ENCODE assay signal across 10 mouse cellular contexts in genomic region chr15:101181106-101181466, GRCm38 (mm10). TPM values are rescaled to one million over a fixed set of nuclear protein-coding genes. Genes with fewer than 3 reads are reported as not detected.
DNase-seq lines count a peak whose midpoint lies in the region; ATAC-seq and TF ChIP-seq lines count a peak whose summit lies in the region.
"Had no signal": no experiment of that assay in that cellular context is flagged by ENCODE, and none has a peak within 500 bp of the region (broad histone marks: within the 10 kb centered on the region; RNA-seq: fewer than 3 reads in every experiment).

No protein-coding gene starts in this region.

- no peak overlapping the region for H3K4me3 ChIP-seq in heart, embryonic 10.5 days
- H3K4me3 ChIP-seq in layer of hippocampus, adult 2 months = no peak overlapping the region
- H3K4me3 ChIP-seq in limb, embryonic 15.5 days = no peak overlapping the region

- peak; percentile 38 for TF ChIP-seq CTCF in layer of hippocampus, adult 2 months (conservative IDR thresholded peaks at IDR 0.05)

- H3K4me2 ChIP-seq in limb, embryonic 15.5 days = no peak overlapping the region

- H3K27me3 ChIP-seq in heart, embryonic 10.5 days (ENCODE audit: insufficient read depth, poor library complexity, severe bottlenecking) = no peaks in the 10 kb centered on the region
- no peaks in the 10 kb centered on the region for H3K27me3 ChIP-seq in limb, embryonic 15.5 days

- H3K9ac ChIP-seq in limb, embryonic 15.5 days = no peak overlapping the region

- no peak for DNase-seq in heart, embryonic 10.5 days (ENCODE audit: low spot score)
- DNase-seq in heart, postnatal 10 days = no peak
- DNase-seq in layer of hippocampus, adult 2 months (ENCODE audit: low spot score in 2 of 2) = no peak
- no peak for DNase-seq in layer of hippocampus, postnatal 14 days (ENCODE audit: low spot score in 2 of 2)
- peak; percentile 95 for DNase-seq in ZHBTc4 (ENCODE audit: low read depth, low spot score)
- no peak for DNase-seq in spleen, adult 12 weeks (ENCODE audit: low spot score)
- DNase-seq: embryo, embryonic 11 days had no signal

- peaks cover 12% of the 10 kb centered on the region for H3K36me3 ChIP-seq in heart, embryonic 10.5 days
- no peaks in the 10 kb centered on the region; the same call in 1 of the 2 replicates for H3K36me3 ChIP-seq in limb, embryonic 15.5 days

- no peak for ATAC-seq in limb, embryonic 15.5 days (ENCODE audit: insufficient number of reproducible peaks, low FRiP score, low TSS enrichment, low read depth)
- no peak for ATAC-seq in activated CD4-positive, CD25-positive, alpha-beta regulatory T cell, adult 4 months

- H3K27ac ChIP-seq in heart, embryonic 10.5 days = peak overlapping the region; percentile 67
- H3K27ac ChIP-seq in layer of hippocampus, adult 2 months = no peak overlapping the region; the same call in 1 of the 2 replicates
- peak overlapping the region; percentile 55; the same call in 1 of the 2 replicates for H3K27ac ChIP-seq in limb, embryonic 15.5 days
- H3K27ac ChIP-seq: macrophage had no signal

- peaks cover 66% of the 10 kb centered on the region for H3K4me1 ChIP-seq in heart, embryonic 10.5 days
- peaks cover 60% of the 10 kb centered on the region for H3K4me1 ChIP-seq in limb, embryonic 15.5 days

- no peaks in the 10 kb centered on the region for H3K9me3 ChIP-seq in heart, embryonic 10.5 days
- no peaks in the 10 kb centered on the region for H3K9me3 ChIP-seq in limb, embryonic 15.5 days

- intact Hi-C loops in heart, postnatal 10 days (cut with DNase I) = no loop called here

- 34% methylated on average over 5 of the region's 5 CpGs for WGBS in heart, embryonic 10.5 days
- 24% methylated on average over 5 of the region's 5 CpGs for WGBS in limb, embryonic 15.5 days

RNA-seq across cellular contexts. Expression of gene Acvr1b, which starts 7.2 kb away (rescaled TPM):
- polyA plus RNA-seq in heart, embryonic 10.5 days (2016; fragmentation: Nextera tagmentation; extraction: Ambion mirVana) = 5.4 and 5.6 TPM in 2 replicates
- 10 to 100 TPM; 18.7 to 20.9 TPM for total RNA-seq in heart, postnatal 10 days (2021)
- total RNA-seq in layer of hippocampus, adult 2 months (2021) = 10 to 100 TPM; 85.1 to 87.8 TPM
- total RNA-seq in layer of hippocampus, postnatal 14 days (2021) = 10 to 100 TPM; 71.3 to 79.6 TPM
- polyA plus RNA-seq in limb, embryonic 15.5 days (2015; fragmentation: Nextera tagmentation; extraction: Ambion mirVana) = 8.4 and 10.9 TPM in 2 replicates
- polyA plus RNA-seq in activated CD4-positive, CD25-positive, alpha-beta regulatory T cell, adult 4 months (2017; shearing (Covaris generic)) = 1 to 10 TPM; 3.5 to 3.6 TPM

RNA-seq across cellular contexts. Expression of gene Grasp, which starts 42.9 kb away (rescaled TPM):
- 3.4 and 5.0 TPM in 2 replicates for polyA plus RNA-seq in heart, embryonic 10.5 days (2016; fragmentation: Nextera tagmentation; extraction: Ambion mirVana)
- 10 to 100 TPM; 14.9 to 18.0 TPM for total RNA-seq in heart, postnatal 10 days (2021)
- 10 to 100 TPM; 79.5 to 82.7 TPM for total RNA-seq in layer of hippocampus, adult 2 months (2021)
- 10 to 100 TPM; 53.4 to 55.2 TPM for total RNA-seq in layer of hippocampus, postnatal 14 days (2021)
- polyA plus RNA-seq in limb, embryonic 15.5 days (2015; fragmentation: Nextera tagmentation; extraction: Ambion mirVana) = 5.3 and 7.2 TPM in 2 replicates
- not detected for polyA plus RNA-seq in activated CD4-positive, CD25-positive, alpha-beta regulatory T cell, adult 4 months (2017; shearing (Covaris generic))

RNA-seq across cellular contexts. Expression of gene Acvrl1, which starts 52.8 kb away (rescaled TPM):
- 2.7 and 5.2 TPM in 2 replicates for polyA plus RNA-seq in heart, embryonic 10.5 days (2016; fragmentation: Nextera tagmentation; extraction: Ambion mirVana)
- total RNA-seq in heart, postnatal 10 days (2021) = 10 to 100 TPM; 27.1 to 36.6 TPM
- total RNA-seq in layer of hippocampus, adult 2 months (2021) = 10 to 100 TPM; 11.2 to 11.4 TPM
- total RNA-seq in layer of hippocampus, postnatal 14 days (2021) = 10 to 100 TPM; 11.9 to 12.0 TPM
- 16.3 and 17.7 TPM in 2 replicates for polyA plus RNA-seq in limb, embryonic 15.5 days (2015; fragmentation: Nextera tagmentation; extraction: Ambion mirVana)
- polyA plus RNA-seq in activated CD4-positive, CD25-positive, alpha-beta regulatory T cell, adult 4 months (2017; shearing (Covaris generic)) = 1 to 10 TPM; 1.6 to 2.7 TPM
